Mouse (Mus musculus) left cerebral cortex, adult 6 months (tissue): ENCODE measurements around the gene Strap. TPM values are rescaled to one million over a fixed set of nuclear protein-coding genes. Genes with fewer than 3 reads are reported as not detected.

Experiments
- long read RNA-seq, 2 experiments: library from polyadenylated mRNA; unstranded; transcript quantifications; one replicate each; pipeline ENCODE4 v2.0.0; 2019 to 2020
- polyA plus RNA-seq: library from polyadenylated mRNA; unstranded; fragments of <200 nt; fragmentation: Nextera tagmentation; gene quantifications from 2 replicates; pipeline ENCODE4 v1.2.3, GENCODE M21; 2021

Strap gene
- polyA plus RNA-seq = 87.7 and 92.6 TPM in 2 replicates
- long read RNA-seq, experiment 1, transcript Strap-201 (10 exons, 2,650 nt) = major isoform, 961 of 1,003 reads
- long read RNA-seq, experiment 1, partial matches to known transcripts = 32 of 1,003 reads
- long read RNA-seq, experiment 1, other reads (novel, unspliced or antisense) = 9 of 1,003 reads
- long read RNA-seq, experiment 2, transcript Strap-201 (10 exons, 2,650 nt) = major isoform, 179 of 214 reads
- long read RNA-seq, experiment 2, partial matches to known transcripts = 27 of 214 reads
- long read RNA-seq, experiment 2, other reads (novel, unspliced or antisense) = 6 of 214 reads

DNA sequence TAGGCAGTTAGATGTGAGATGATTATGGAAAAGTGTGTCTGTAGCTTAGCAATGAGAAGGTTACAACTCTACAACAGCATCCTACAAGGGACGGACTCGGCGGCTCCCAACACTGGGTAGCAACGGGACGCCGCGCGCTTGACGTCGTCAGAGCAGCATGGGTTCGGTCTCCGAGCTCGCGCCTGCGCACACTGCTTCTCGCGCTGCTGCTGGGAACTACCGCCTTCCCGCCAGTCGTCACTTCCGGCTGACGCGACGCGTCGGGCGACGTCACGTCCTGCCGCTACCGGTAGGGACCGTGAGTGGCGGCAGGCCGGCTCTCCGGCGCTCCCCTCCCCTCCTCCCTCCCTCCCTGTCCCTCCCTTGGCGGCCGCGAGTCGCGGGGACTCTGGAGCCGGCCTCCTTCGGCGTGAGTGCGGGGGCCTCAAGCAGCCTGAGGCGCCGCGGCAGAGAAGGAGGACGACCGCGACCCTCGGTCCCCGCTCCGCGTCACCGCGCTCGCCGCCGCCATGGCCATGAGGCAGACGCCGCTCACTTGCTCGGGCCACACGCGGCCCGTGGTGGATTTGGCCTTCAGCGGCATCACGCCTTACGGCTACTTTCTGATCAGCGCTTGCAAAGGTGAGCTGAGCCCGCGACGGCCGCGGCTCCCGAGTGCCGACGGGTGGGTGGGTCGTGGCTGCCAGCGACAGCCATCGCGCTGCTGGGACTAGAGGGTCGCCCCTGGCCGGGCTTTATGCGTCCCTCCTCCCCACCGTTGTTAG, at the start of gene Strap:
Strap (plus strand) TSS at position 233 of the 764 bp plus-strand sequence.

DNA sequence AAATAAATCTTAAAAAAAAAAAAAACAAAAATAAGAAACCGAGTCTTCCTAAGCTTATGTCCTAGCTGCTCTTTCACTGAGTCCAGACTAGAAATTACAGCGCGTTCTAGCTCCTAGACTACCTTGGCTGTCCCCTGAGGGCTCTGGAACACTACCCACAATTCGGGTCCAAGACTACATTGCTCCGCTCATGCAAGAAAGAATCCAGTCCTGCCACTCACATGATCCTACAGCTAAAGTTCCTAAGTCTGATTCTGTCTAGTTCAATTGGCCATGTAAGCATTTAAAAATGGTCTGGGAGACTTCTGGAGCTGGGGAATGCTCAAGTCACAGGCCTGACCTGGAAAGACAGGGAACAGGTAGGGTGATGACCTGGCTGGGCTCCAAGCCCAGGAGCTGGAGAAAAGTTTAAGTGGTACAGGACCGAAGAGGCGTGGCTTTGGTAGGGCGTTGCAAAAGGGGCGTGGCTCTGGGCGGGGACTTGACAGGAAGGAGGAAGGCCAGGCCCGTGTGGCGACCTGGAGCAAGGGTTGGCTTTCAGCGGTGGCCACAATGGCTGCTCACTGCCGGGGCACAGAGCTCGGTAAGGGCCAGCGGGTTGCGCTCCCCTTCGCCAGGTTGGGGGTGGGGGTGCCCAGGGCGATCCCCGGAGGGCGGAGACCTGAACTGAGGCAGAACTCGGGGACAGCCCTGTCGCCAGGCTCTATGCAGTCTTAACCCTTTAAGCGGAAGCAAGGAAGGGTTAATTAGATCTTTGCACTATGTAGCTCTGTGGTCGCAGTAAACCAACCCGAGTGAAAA, 19.4 kb downstream of the Strap start, which contains the start of gene Dera:
Dera (plus strand) TSS at position 491 of the 801 bp plus-strand sequence.

Other genes starting within 250 kb of the Strap start
- gene Eps8, start 80.2 kb upstream of the Strap start, polyA plus RNA-seq = 6.7 and 14.9 TPM in 2 replicates
- gene Dera, start 19.5 kb downstream of the Strap start, polyA plus RNA-seq = 3.0 and 4.1 TPM in 2 replicates